Mouse (Mus musculus) heart, embryonic 13.5 days (tissue): ENCODE data around the gene Thsd7a. TPM values are rescaled to one million over a fixed set of nuclear protein-coding genes. Genes with fewer than 3 reads are reported as not detected.

Source experiments
- ATAC-seq: fragments of 200-750 bp; cut with Nextera tagmentation; 2 replicates; pipeline ENCODE4 v1.8.0; 2017; ENCODE audit warnings: moderate TSS enrichment; ENCODE audit not compliant: insufficient number of reproducible peaks, low FRiP score, low TSS enrichment; ENCODE audit errors: extremely low read depth
- H3K27ac ChIP-seq: fragments of 300-500 bp; sonication (generic); replicated peaks from 2 replicates; pipeline ENCODE4 v1.5.1; 2015; ENCODE audit warnings: moderate library complexity, mild to moderate bottlenecking, inconsistent platforms
- H3K27me3 ChIP-seq: fragments of 300-500 bp; sonication (generic); replicated peaks from 2 replicates; pipeline ENCODE4 v1.6.1; 2015; ENCODE audit warnings: mild to moderate bottlenecking, inconsistent platforms
- H3K36me3 ChIP-seq: fragments of 300-500 bp; sonication (generic); 2 replicates; pipeline ENCODE4 v1.6.1; 2015; ENCODE audit warnings: mild to moderate bottlenecking, inconsistent platforms
- H3K4me1 ChIP-seq: fragments of 300-500 bp; sonication (generic); 2 replicates; pipeline ENCODE4 v1.6.1; 2015; ENCODE audit warnings: inconsistent platforms
- H3K4me2 ChIP-seq: fragments of 300-500 bp; sonication (generic); 2 replicates; pipeline ENCODE4 v1.6.1; 2015; ENCODE audit warnings: inconsistent platforms, mild to moderate bottlenecking, moderate library complexity
- H3K4me3 ChIP-seq: fragments of 300-500 bp; sonication (generic); 2 replicates; pipeline ENCODE4 v1.5.1; 2015; ENCODE audit warnings: moderate library complexity, mild to moderate bottlenecking, inconsistent platforms
- H3K9ac ChIP-seq: fragments of 300-500 bp; sonication (generic); 2 replicates; pipeline ENCODE4 v1.6.1; 2015; ENCODE audit warnings: inconsistent platforms, mild to moderate bottlenecking, moderate library complexity
- H3K9me3 ChIP-seq: fragments of 300-500 bp; sonication (generic); 2 replicates; pipeline ENCODE4 v1.6.1; 2016; ENCODE audit warnings: inconsistent platforms
- WGBS: fragments of 180-500 bp; shearing (Covaris S2); methylation state at CpG from one replicate; pipeline ENCODE4 v1.1.7; 2015; ENCODE audit warnings: mixed read lengths; 5-methylcytosine and 5-hydroxymethylcytosine counted together
- polyA plus RNA-seq: library from polyadenylated mRNA; unstranded; fragments of >200 nt; fragmentation: Nextera tagmentation; extraction: Ambion mirVana; gene quantifications from 2 replicates; pipeline ENCODE4 v1.2.1, GENCODE M21; 2015

Thsd7a gene
- polyA plus RNA-seq, 1 experiment from 2014 or later = 3.0 TPM

GRCm38 (mm10) chr6:12749531-12750210 is 461 bp upstream of the Thsd7a start:
- WGBS = 21% methylated on average over 12 of the region's 12 CpGs

DNA sequence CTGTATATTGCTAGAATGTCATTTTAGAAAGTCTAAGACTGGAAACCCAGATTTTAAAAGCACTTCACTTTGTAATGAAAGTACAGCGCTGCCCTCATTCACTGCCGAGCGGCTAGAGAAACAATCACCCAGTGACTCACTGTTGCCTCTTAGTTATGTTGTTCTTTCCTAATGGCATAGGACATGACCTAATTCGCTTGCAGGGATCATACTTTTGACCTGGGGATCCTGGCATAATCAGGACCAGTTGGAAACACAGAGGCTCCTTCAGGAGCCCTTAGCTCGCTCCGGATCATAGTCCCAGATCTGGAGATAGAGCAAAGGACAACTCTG is 790 bp downstream of the Thsd7a start:
- H3K9ac ChIP-seq = peak overlapping the region; percentile 81
- ATAC-seq = no peak
- H3K27ac ChIP-seq = peak overlapping the region; percentile 68
- 2% methylated on average over 6 of the region's 6 CpGs for WGBS
- H3K4me1 ChIP-seq = peaks cover 7% of the 10 kb centered on the region
- no peaks in the 10 kb centered on the region for H3K9me3 ChIP-seq
- H3K4me3 ChIP-seq = peak overlapping the region; percentile 72
- H3K4me2 ChIP-seq = peak overlapping the region; percentile 91
- H3K27me3 ChIP-seq = no peaks in the 10 kb centered on the region
- H3K36me3 ChIP-seq = no peaks in the 10 kb centered on the region

More at GRCm38 (mm10) chr6:12749531-12750210, 461 bp upstream of the Thsd7a start:
- Histone ChIP-seq H3K4me1 (peaks cover 7% of the 10 kb centered on the region), H3K36me3 (no peaks in the 10 kb centered on the region), H3K9me3 (no peaks in the 10 kb centered on the region), H3K4me3 (peak overlapping the region; percentile 72), H3K4me2 (peak overlapping the region; percentile 91), H3K27me3 (no peaks in the 10 kb centered on the region), H3K27ac (peak overlapping the region; percentile 68; the same call in 1 of the 2 replicates), H3K9ac (peak overlapping the region; percentile 81)
- ATAC-seq = no peak

- 9% methylated on average over 11 of the region's 11 CpGs for WGBS
Observed at GRCm38 (mm10) chr6:12747856-12748450, 1.3 kb downstream of the Thsd7a start.

GRCm38 (mm10) chr6:12742791-12743190 is 6.4 kb downstream of the Thsd7a start:
- peaks cover 4% of the 10 kb centered on the region for H3K4me1 ChIP-seq

More at GRCm38 (mm10) chr6:12747856-12748450, 1.3 kb downstream of the Thsd7a start:
- Histone ChIP-seq H3K27me3 (no peaks in the 10 kb centered on the region), H3K4me2 (peak overlapping the region; percentile 91), H3K27ac (peak overlapping the region; percentile 28; the same call in 1 of the 2 replicates), H3K9ac (peak overlapping the region; percentile 81), H3K9me3 (no peaks in the 10 kb centered on the region), H3K36me3 (no peaks in the 10 kb centered on the region), H3K4me1 (peaks cover 7% of the 10 kb centered on the region), H3K4me3 (peak overlapping the region; percentile 72)
- no peak for ATAC-seq

GRCm38 (mm10) chr6:12733924-12734323 is 15.3 kb downstream of the Thsd7a start:
- ATAC-seq = no peak
- Histone ChIP-seq H3K27me3 (no peaks in the 10 kb centered on the region), H3K4me2 (no peak overlapping the region), H3K9ac (no peak overlapping the region), H3K27ac (no peak overlapping the region), H3K36me3 (no peaks in the 10 kb centered on the region), H3K4me3 (no peak overlapping the region), H3K9me3 (peaks cover 6% of the 10 kb centered on the region), H3K4me1 (no peaks in the 10 kb centered on the region)
- WGBS = 68% methylated on average over 3 of the region's 3 CpGs

More at GRCm38 (mm10) chr6:12742791-12743190, 6.4 kb downstream of the Thsd7a start:
- H3K27me3 ChIP-seq = no peaks in the 10 kb centered on the region
- H3K4me3 ChIP-seq = no peak overlapping the region
- H3K9ac ChIP-seq = no peak overlapping the region
- 61% methylated on average over 4 of the region's 4 CpGs for WGBS
- no peak overlapping the region for H3K4me2 ChIP-seq
- no peaks in the 10 kb centered on the region for H3K9me3 ChIP-seq
- no peaks in the 10 kb centered on the region for H3K36me3 ChIP-seq
- no peak overlapping the region for H3K27ac ChIP-seq
- no peak for ATAC-seq

GRCm38 (mm10) chr6:12716071-12716470 is 33.1 kb downstream of the Thsd7a start:
- no peak for ATAC-seq
- H3K4me2 ChIP-seq = no peak overlapping the region
- H3K27me3 ChIP-seq = no peaks in the 10 kb centered on the region
- H3K4me1 ChIP-seq = no peaks in the 10 kb centered on the region
- no peaks in the 10 kb centered on the region for H3K36me3 ChIP-seq
- 88% methylated on average over 8 of the region's 8 CpGs for WGBS
- H3K27ac ChIP-seq = no peak overlapping the region
- no peaks in the 10 kb centered on the region for H3K9me3 ChIP-seq
- H3K9ac ChIP-seq = no peak overlapping the region
- no peak overlapping the region for H3K4me3 ChIP-seq

- no peaks in the 10 kb centered on the region for H3K27me3 ChIP-seq
- H3K9me3 ChIP-seq = no peaks in the 10 kb centered on the region
- WGBS = 33% methylated on average over 3 of the region's 3 CpGs
- no peak overlapping the region for H3K4me2 ChIP-seq
- no peak for ATAC-seq
- no peak overlapping the region for H3K4me3 ChIP-seq
- no peaks in the 10 kb centered on the region for H3K36me3 ChIP-seq
- H3K27ac ChIP-seq = no peak overlapping the region
- no peaks in the 10 kb centered on the region for H3K4me1 ChIP-seq
- no peak overlapping the region for H3K9ac ChIP-seq
Observed at GRCm38 (mm10) chr6:12712581-12712980, 36.6 kb downstream of the Thsd7a start.

GRCm38 (mm10) chr6:12702925-12703324 is 46.3 kb downstream of the Thsd7a start:
- H3K4me2 ChIP-seq = no peak overlapping the region
- no peak for ATAC-seq
- H3K4me3 ChIP-seq = no peak overlapping the region
- no peaks in the 10 kb centered on the region for H3K36me3 ChIP-seq
- no peak overlapping the region for H3K9ac ChIP-seq
- no peak overlapping the region for H3K27ac ChIP-seq
- no peaks in the 10 kb centered on the region; the same call in 1 of the 2 replicates for H3K9me3 ChIP-seq
- no peaks in the 10 kb centered on the region for H3K4me1 ChIP-seq
- 60% methylated on average over 3 of the region's 3 CpGs for WGBS
- H3K27me3 ChIP-seq = no peaks in the 10 kb centered on the region

GRCm38 (mm10) chr6:12699089-12699488 is 50.1 kb downstream of the Thsd7a start:
- Histone ChIP-seq H3K27me3 (no peaks in the 10 kb centered on the region), H3K9ac (no peak overlapping the region), H3K27ac (no peak overlapping the region), H3K4me3 (no peak overlapping the region), H3K9me3 (no peaks in the 10 kb centered on the region), H3K36me3 (no peaks in the 10 kb centered on the region), H3K4me2 (no peak overlapping the region), H3K4me1 (no peaks in the 10 kb centered on the region)
- ATAC-seq = no peak
- WGBS = 78% methylated on average over 2 of the region's 2 CpGs

DNA sequence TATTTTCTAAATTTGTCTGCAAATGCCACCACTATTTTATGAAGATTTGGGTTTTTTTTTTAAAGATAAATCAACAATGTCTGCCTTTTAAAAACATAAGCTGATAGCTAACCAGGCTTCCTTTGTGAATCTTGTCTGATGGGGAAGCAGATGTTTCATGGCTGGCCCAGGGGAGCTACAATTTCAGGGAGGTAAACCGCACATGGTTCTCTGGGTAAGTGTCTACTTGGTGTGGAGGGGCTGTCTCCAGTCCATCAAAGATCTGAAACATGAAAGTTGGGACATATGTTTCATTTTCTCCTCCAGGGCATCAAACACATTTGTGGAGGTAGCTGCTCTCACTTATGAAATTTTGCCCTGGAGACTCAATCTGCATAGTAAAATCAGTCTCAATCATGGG is 55.5 kb downstream of the Thsd7a start:
- Histone ChIP-seq H3K27ac (no peak overlapping the region), H3K27me3 (no peaks in the 10 kb centered on the region), H3K9me3 (no peaks in the 10 kb centered on the region), H3K4me3 (no peak overlapping the region), H3K9ac (no peak overlapping the region), H3K4me1 (no peaks in the 10 kb centered on the region), H3K4me2 (no peak overlapping the region), H3K36me3 (no peaks in the 10 kb centered on the region)
- WGBS = 77% methylated on average over 1 of the region's 1 CpGs
- no peak for ATAC-seq

DNA sequence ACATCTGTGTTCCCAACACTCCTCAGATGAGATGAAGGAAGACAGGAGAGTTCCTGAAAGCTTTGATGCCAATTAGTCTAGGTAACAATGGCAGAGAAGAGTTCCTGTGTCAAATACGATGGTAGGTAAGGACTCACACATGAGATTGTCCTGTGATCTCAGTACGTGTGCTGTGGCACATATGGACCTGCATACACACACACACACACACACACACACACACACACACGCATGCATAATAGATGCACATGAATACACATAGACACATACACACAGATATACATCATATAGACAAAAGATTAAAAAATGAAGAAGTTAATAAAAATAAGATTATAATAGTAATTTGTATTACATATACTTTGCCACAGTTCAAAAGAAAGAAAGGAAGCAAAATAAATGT is 56.0 kb downstream of the Thsd7a start:
- no peaks in the 10 kb centered on the region for H3K27me3 ChIP-seq
- H3K4me1 ChIP-seq = no peaks in the 10 kb centered on the region
- H3K9me3 ChIP-seq = no peaks in the 10 kb centered on the region
- H3K36me3 ChIP-seq = no peaks in the 10 kb centered on the region
- no peak overlapping the region for H3K27ac ChIP-seq
- no peak overlapping the region for H3K4me3 ChIP-seq
- ATAC-seq = no peak
- WGBS = 80% methylated on average over 3 of the region's 3 CpGs
- H3K4me2 ChIP-seq = no peak overlapping the region
- no peak overlapping the region for H3K9ac ChIP-seq

- no peaks in the 10 kb centered on the region for H3K4me1 ChIP-seq
Observed at GRCm38 (mm10) chr6:12649633-12650032, 99.6 kb downstream of the Thsd7a start.

More at GRCm38 (mm10) chr6:12649633-12650032, 99.6 kb downstream of the Thsd7a start:
- no peak for ATAC-seq
- WGBS = 33% methylated on average over 1 of the region's 1 CpGs
- Histone ChIP-seq H3K27ac (no peak overlapping the region), H3K4me3 (no peak overlapping the region), H3K9ac (no peak overlapping the region), H3K27me3 (no peaks in the 10 kb centered on the region), H3K4me2 (no peak overlapping the region), H3K36me3 (no peaks in the 10 kb centered on the region), H3K9me3 (no peaks in the 10 kb centered on the region)
